Mouse (Mus musculus): ENCODE measurements around the gene Hivep3.

DNA sequence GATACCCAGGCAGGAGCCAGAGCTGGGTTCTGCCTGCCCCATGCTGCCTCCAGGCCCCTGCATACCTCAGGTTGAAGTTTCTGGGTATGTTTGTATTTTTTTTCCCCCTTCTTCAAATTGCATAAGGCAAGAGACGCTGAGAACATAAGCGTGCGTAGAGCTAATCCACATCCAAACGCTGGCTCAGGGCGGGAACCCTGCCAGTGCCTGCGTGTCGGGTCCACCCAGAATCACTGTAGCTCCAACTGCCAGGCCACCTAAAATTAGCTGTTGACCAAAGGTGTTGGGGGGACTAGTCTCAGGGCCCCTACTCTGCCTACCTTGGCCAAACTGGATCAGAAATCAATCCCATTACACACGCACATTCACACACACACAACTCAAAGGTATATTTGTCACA is 429.0 kb downstream of the Hivep3 start:
- TF ChIP-seq POLR2A (IDR thresholded peaks at IDR 0.05; ENCODE audit: control insufficient read depth, extremely low read depth, insufficient read depth, low read length, poor library complexity) (no peak), CTCF (IDR thresholded peaks at IDR 0.05; ENCODE audit: borderline replicate concordance, control insufficient read depth, extremely low read depth, insufficient read depth, low read length, poor library complexity) (no peak)

All from thymus, adult 2 months (tissue).